Mouse (Mus musculus): Measurements from ENCODE around the gene Usf3. TPM values are rescaled to one million over a fixed set of nuclear protein-coding genes. Genes with fewer than 3 reads are reported as not detected.

The Usf3 gene
- polyA plus RNA-seq, 1 experiment from 2014 or later, result 3.5 TPM

DNA sequence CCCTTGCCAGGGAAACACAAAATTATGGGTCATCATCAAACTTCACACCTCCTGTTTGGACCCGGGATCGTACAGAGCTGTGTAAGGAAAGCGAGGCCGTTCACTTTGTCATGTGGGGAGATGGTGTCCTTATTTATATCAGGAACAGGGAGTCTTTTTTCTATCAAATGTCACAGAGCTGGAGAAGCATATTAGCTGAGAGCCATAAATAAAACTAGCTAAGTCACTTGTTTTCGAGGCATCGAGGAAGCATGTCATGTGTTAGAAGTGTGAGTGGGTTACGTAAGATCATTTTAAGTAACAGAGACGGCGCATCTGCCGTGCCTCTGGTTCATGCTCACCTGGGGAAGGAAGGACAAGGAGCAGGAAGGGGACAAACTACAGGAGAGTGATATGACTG lies 76.9 kb downstream of the Usf3 start:
- 96% methylated on average over 10 of the region's 10 CpGs for WGBS
- Histone ChIP-seq H3K4me3 (no peak overlapping the region), H3K4me2 (replicated peaks) (no peak overlapping the region), H3K9ac (no peak overlapping the region), H3K27me3 (no peaks in the 10 kb centered on the region), H3K36me3 (no peaks in the 10 kb centered on the region), H3K9me3 (replicated peaks) (peaks cover 5% of the 10 kb centered on the region; the same call in 1 of the 2 replicates), H3K4me1 (no peaks in the 10 kb centered on the region), H3K27ac (no peak overlapping the region)
- no peak for ATAC-seq (ENCODE audit: low FRiP score)

DNA sequence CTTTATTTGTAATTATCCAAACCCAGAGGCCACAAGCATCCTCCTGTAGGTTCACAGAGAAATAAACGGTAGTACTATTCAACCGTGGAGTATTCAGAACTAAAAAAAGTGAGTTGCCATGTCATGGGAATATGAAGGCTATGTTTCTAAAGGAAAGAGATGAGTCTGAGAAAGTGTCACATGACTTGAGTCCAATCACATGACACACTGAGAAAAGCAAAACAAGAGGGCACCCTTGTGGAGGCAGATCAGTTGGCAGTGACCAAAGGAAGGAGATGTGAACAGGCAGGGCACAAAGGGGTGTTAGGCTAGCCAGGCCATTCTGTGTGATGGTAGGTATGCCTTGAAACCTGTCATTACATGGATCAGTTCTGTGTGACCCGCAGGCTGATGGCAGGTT lies 79.7 kb downstream of the Usf3 start:
- no peak for ATAC-seq (ENCODE audit: low FRiP score)
- 93% methylated on average over 3 of the region's 3 CpGs for WGBS
- Histone ChIP-seq H3K27ac (no peak overlapping the region), H3K9ac (no peak overlapping the region), H3K36me3 (no peaks in the 10 kb centered on the region), H3K27me3 (no peaks in the 10 kb centered on the region), H3K4me2 (replicated peaks) (no peak overlapping the region), H3K9me3 (replicated peaks) (no peaks in the 10 kb centered on the region), H3K4me3 (no peak overlapping the region), H3K4me1 (no peaks in the 10 kb centered on the region)

DNA sequence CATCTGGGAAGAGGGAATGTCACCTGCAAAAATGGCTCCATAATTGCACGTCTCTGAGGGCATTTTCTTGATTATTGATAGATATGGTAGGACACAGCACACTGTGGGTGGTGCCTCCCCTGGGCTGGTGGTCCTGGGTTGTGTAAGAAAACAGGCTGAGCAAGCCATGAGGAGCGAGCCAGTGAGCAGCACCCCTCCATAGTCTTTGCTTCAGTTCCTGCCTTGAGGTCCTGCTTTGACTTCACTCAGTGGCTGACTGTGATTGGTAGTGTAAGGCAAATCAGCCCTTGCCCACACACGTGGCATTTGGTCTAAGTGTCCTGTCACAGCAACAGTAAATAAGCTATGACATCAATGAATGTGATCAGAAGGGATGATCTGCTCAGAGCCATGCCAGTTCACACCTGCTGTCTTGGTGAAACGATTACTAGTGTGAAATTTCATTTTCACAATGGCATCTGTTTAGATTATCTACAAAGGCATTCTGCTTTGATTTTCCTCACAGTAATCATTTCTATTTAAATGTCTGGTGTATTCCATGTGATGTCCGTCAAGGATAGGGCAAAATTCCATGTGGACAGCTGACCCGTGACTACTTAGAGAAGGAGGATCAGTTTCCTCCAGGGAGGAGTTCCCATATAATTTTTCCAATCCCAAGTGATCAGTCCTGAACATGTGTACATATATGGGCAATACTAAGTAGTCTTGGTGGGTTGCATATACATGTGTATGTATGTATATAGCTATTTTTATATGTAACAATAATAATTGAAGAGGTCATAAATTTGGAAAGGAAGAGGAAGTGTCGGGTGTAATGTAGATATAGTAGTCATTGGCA lies 81.0 kb downstream of the Usf3 start:
- Histone ChIP-seq H3K27ac (no peak overlapping the region), H3K9ac (no peak overlapping the region), H3K36me3 (no peaks in the 10 kb centered on the region), H3K9me3 (replicated peaks) (no peaks in the 10 kb centered on the region), H3K4me3 (no peak overlapping the region), H3K27me3 (no peaks in the 10 kb centered on the region), H3K4me1 (no peaks in the 10 kb centered on the region), H3K4me2 (replicated peaks) (no peak overlapping the region)
- no peak for ATAC-seq (ENCODE audit: low FRiP score)
- whole genome bisulfite sequencing, result 83% methylated on average over 7 of the region's 7 CpGs

DNA sequence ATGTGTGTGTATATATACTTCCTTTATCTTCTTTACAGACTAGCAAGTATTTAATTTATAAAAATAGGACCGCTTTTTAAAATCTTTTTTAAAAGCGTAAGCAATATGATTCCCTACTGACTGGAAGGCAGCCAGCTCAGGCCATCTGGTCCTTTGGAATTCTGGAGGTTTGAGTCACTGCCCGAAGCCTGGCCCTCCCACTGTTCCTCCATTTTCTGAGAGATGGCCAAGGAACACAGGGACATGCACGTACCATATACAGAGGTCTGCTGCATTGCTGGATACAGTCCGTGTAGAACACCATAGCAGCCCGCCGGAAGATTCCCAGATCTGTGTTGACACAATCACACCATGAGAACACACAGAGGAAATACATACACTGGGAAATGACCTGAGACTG lies 81.7 kb downstream of the Usf3 start:
- no peaks in the 10 kb centered on the region for H3K36me3 ChIP-seq
- no peaks in the 10 kb centered on the region for H3K4me1 ChIP-seq
- no peak overlapping the region for H3K4me2 ChIP-seq (replicated peaks)
- H3K9ac ChIP-seq, result no peak overlapping the region
- ATAC-seq (ENCODE audit: low FRiP score), result no peak
- H3K9me3 ChIP-seq (replicated peaks), result no peaks in the 10 kb centered on the region
- WGBS, result 83% methylated on average over 7 of the region's 7 CpGs
- H3K27ac ChIP-seq, result no peak overlapping the region
- no peak overlapping the region for H3K4me3 ChIP-seq
- H3K27me3 ChIP-seq, result no peaks in the 10 kb centered on the region

DNA sequence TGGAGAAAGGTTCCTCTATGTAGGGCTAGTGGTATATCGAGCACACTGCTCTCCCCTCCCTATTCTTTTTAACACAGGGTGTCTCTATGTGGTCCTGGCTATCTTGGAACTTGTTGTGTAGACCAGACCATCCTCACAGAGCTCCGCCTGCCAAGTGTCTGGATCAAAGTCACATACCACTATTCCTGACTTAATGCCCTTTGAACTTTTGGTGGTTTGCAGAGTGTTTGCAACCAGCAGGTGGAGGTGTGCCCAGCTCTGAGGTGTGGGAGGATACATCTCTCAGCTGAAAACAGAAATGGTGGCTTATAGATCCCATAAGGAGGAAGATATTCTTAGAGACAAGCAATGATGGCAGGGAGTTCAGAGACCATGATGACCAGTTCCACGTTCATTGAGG lies 84.4 kb downstream of the Usf3 start:
- 80% methylated on average over 3 of the region's 3 CpGs for WGBS
- no peaks in the 10 kb centered on the region for H3K27me3 ChIP-seq
- ATAC-seq (ENCODE audit: low FRiP score), result no peak

DNA sequence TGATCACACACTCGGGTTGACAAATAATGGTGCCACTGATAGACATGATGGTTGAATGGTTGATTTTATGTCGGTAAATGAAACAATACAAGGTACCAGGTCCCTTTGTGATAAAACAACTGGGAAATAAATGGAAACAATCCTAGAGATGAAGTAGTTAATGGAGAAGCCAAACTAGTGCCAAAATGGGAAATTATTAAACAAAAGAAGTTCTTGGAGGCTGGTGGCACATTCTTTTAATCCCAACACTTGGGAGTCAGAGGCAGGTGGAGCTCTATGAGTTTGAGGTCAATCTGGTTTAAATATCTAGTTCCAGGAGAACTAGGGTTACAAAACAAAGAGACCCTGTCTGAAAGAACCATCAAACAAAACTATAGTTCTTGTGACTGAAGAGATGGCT lies 91.9 kb downstream of the Usf3 start:
- H3K9me3 ChIP-seq (replicated peaks), result no peaks in the 10 kb centered on the region
- no peaks in the 10 kb centered on the region for H3K4me1 ChIP-seq
- ATAC-seq (ENCODE audit: low FRiP score), result no peak
- no peak overlapping the region for H3K4me3 ChIP-seq
- H3K36me3 ChIP-seq, result no peaks in the 10 kb centered on the region
- no peak overlapping the region for H3K27ac ChIP-seq
- H3K9ac ChIP-seq, result no peak overlapping the region
- H3K27me3 ChIP-seq, result no peaks in the 10 kb centered on the region
- H3K4me2 ChIP-seq (replicated peaks), result no peak overlapping the region
- 70% methylated on average over 2 of the region's 2 CpGs for WGBS

More for the DNA sequence above, 84.4 kb downstream of the Usf3 start:
- no peaks in the 10 kb centered on the region for H3K4me1 ChIP-seq
- H3K9me3 ChIP-seq (replicated peaks), result no peaks in the 10 kb centered on the region
- no peak overlapping the region for H3K4me3 ChIP-seq
- H3K4me2 ChIP-seq (replicated peaks), result no peak overlapping the region
- H3K36me3 ChIP-seq, result no peaks in the 10 kb centered on the region
- no peak overlapping the region for H3K27ac ChIP-seq
- H3K9ac ChIP-seq, result no peak overlapping the region

DNA sequence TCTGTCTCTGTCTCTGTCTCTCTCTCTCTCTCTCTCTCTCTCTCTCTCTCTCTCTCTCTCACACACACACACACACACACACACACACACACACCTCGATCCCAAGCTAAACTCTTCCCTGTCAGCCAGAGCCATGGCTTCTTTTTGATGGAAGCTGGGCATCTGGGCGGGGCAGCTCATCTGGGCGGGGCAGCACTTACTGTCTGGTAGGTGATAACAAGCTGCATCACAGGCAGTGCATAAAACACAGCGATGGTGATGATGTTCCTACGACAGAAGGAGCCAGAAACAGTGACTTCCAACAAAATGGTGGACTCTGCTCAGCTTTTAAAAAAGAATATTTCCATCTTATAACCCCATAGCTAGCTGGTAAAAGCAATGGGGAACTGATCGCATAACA lies 92.5 kb downstream of the Usf3 start:
- ATAC-seq (ENCODE audit: low FRiP score), result no peak
- no peak overlapping the region for H3K4me3 ChIP-seq
- no peak overlapping the region for H3K27ac ChIP-seq
- no peaks in the 10 kb centered on the region for H3K27me3 ChIP-seq
- no peaks in the 10 kb centered on the region for H3K9me3 ChIP-seq (replicated peaks)
- 88% methylated on average over 6 of the region's 6 CpGs for WGBS
- H3K36me3 ChIP-seq, result no peaks in the 10 kb centered on the region
- no peak overlapping the region for H3K9ac ChIP-seq
- no peak overlapping the region for H3K4me2 ChIP-seq (replicated peaks)
- no peaks in the 10 kb centered on the region for H3K4me1 ChIP-seq

DNA sequence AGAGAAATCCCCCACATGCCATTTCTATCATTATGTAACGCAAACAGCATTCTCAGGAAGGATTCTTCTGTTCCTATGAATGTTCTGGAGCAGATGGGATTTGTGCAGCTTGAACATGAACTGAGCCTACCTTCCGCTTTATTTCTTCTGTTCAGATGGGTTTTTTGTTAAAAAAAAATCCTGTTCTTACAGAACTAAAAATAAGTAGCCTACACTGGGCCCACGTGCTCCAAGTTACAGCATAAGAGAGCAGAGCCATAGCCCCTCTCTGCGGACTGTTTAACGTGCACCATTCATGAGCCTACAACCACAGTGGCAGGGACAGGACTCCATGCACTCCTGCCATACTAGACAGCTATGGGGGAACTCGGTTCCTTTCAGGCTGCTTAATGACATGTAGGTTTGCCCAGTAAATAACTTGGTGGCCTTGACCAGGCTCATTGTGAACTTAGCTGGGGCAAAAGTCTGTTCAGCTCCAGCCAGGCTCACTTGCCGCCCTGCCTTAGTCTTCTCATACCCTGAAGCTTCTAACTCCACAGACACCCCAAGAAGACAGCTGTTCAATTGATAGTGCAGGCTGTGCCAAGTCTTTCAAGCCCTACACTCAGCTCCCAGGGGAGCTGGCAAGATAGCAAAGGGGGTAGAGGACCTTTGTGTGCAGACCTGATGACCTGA lies 95.6 kb downstream of the Usf3 start:
- Histone ChIP-seq H3K4me3 (no peak overlapping the region), H3K27ac (no peak overlapping the region), H3K4me2 (replicated peaks) (no peak overlapping the region), H3K4me1 (no peaks in the 10 kb centered on the region), H3K9ac (no peak overlapping the region), H3K36me3 (no peaks in the 10 kb centered on the region), H3K27me3 (no peaks in the 10 kb centered on the region), H3K9me3 (replicated peaks) (no peaks in the 10 kb centered on the region)
- WGBS, result 92% methylated on average over 7 of the region's 7 CpGs
- ATAC-seq (ENCODE audit: low FRiP score), result no peak

DNA sequence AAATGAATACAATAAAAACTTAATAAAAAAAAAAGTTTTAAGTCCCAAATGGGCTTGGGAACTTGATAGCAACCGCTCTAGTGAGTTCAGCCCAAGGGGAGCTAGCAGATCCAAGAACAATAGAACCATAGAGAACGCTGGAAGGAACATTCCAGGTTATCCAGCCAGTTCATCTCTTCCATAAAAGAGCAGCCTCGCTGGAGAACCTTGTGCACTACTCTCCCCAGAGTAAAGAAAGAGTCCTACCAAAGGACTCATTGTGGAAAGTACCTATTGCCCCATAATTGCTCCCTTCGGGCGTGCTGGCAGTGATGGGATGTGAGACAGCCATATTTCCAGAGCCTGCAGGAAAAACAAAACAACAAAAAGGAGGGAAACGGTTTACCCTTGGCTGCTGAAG lies 96.5 kb downstream of the Usf3 start:
- no peak for ATAC-seq (ENCODE audit: low FRiP score)
- H3K9ac ChIP-seq, result no peak overlapping the region
- H3K9me3 ChIP-seq (replicated peaks), result no peaks in the 10 kb centered on the region
- H3K4me2 ChIP-seq (replicated peaks), result no peak overlapping the region
- no peaks in the 10 kb centered on the region for H3K36me3 ChIP-seq
- no peaks in the 10 kb centered on the region for H3K27me3 ChIP-seq
- H3K4me3 ChIP-seq, result no peak overlapping the region
- WGBS, result 78% methylated on average over 6 of the region's 6 CpGs
- no peak overlapping the region for H3K27ac ChIP-seq
- H3K4me1 ChIP-seq, result no peaks in the 10 kb centered on the region

DNA sequence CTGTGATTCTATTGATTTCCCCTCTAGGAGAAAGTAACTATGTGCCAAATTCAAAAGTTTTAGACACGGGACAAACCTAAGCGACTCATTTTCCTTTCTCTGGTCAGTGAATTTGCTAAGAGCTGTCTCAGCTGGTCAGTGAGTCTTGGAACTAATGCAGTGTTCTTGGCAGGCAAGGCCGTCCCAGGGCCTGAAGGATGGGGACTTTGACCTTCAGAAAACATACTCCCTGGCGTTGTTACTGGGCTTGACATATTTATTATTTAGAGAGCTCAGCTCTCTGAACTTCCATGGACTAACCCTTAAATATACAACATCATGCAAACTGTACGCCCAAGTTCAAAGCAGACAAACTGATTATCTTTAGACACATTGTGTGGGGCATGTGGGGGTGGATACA lies 97.6 kb downstream of the Usf3 start:
- WGBS, result 81% methylated on average over 5 of the region's 5 CpGs
- no peaks in the 10 kb centered on the region for H3K9me3 ChIP-seq (replicated peaks)
- no peak overlapping the region for H3K4me3 ChIP-seq
- H3K27ac ChIP-seq, result no peak overlapping the region
- H3K9ac ChIP-seq, result no peak overlapping the region
- no peaks in the 10 kb centered on the region for H3K4me1 ChIP-seq
- H3K27me3 ChIP-seq, result no peaks in the 10 kb centered on the region
- H3K4me2 ChIP-seq (replicated peaks), result no peak overlapping the region
- H3K36me3 ChIP-seq, result no peaks in the 10 kb centered on the region
- no peak for ATAC-seq (ENCODE audit: low FRiP score)

DNA sequence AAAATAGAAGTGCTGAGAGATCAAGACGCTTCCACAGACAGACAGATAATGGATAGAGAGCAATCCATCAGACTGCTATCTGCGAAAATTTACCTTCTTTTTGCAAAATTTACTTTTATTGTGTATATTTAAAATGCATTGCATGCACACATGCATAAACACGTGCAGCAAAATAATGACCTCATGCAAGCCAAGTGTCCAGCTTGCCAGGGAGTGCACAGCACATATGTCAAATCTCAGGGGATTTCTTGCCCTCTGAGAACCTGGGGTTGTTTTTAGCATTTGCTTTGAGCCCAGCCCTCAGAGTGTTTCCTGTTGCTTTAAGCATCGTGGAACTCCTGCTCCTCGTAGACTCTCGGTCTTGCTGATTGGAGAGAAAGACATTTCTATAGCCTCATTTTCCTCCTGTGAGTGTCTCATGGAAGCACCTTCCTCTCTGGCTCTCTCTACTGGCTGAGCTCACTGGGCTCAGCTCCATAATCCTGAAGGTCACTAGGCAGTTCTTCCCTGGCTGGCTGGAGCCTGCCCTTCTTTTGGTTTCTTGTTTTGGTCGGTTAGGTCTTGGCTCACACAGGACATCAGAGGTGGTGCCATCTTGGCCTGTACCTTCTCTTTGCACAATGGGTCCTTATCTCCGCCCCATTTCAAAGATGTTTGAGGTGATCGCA lies 98.5 kb downstream of the Usf3 start:
- Histone ChIP-seq H3K4me2 (replicated peaks) (no peak overlapping the region), H3K4me1 (no peaks in the 10 kb centered on the region), H3K9me3 (replicated peaks) (no peaks in the 10 kb centered on the region), H3K27me3 (no peaks in the 10 kb centered on the region), H3K36me3 (no peaks in the 10 kb centered on the region), H3K4me3 (no peak overlapping the region), H3K27ac (no peak overlapping the region), H3K9ac (no peak overlapping the region)
- 68% methylated on average over 9 of the region's 9 CpGs for WGBS
- no peak for ATAC-seq (ENCODE audit: low FRiP score)

All from hindbrain, embryonic 12.5 days (tissue).